Mouse (Mus musculus) intestine, embryonic 15.5 days (tissue): ENCODE results near the gene Rnf141. TPM values are rescaled to one million over a fixed set of nuclear protein-coding genes. Genes with fewer than 3 reads are reported as not detected.

Experiments
- polyA plus RNA-seq: library from polyadenylated mRNA; unstranded; fragments of >200 nt; fragmentation: Nextera tagmentation; extraction: Ambion mirVana; gene quantifications from 2 replicates; pipeline ENCODE4 v1.2.1, GENCODE M21; 2015

Gene Rnf141
- polyA plus RNA-seq, 1 experiment from 2014 or later: 41.8 TPM

Other genes with a start within 250 kb of the Rnf141 start
- 33.7 and 33.9 TPM in 2 replicates for gene Sbf2, start 229.5 kb downstream of the Rnf141 start, polyA plus RNA-seq
- 4.4 and 4.9 TPM in 2 replicates for gene Adm, start 216.8 kb downstream of the Rnf141 start, polyA plus RNA-seq
- 4.1 and 4.8 TPM in 2 replicates for gene Ampd3, start 76.3 kb downstream of the Rnf141 start, polyA plus RNA-seq
- gene Lyve1, start 18.8 kb upstream of the Rnf141 start, polyA plus RNA-seq: 12.7 and 18.3 TPM in 2 replicates
- 15.0 and 16.9 TPM in 2 replicates for gene Mrvi1, start 138.0 kb upstream of the Rnf141 start, polyA plus RNA-seq
- gene Ctr9, start 184.5 kb upstream of the Rnf141 start, polyA plus RNA-seq: 51.3 and 54.6 TPM in 2 replicates
- 632 and 726 TPM in 2 replicates for gene Eif4g2, start 238.6 kb upstream of the Rnf141 start, polyA plus RNA-seq